In the genomic region with DNA sequence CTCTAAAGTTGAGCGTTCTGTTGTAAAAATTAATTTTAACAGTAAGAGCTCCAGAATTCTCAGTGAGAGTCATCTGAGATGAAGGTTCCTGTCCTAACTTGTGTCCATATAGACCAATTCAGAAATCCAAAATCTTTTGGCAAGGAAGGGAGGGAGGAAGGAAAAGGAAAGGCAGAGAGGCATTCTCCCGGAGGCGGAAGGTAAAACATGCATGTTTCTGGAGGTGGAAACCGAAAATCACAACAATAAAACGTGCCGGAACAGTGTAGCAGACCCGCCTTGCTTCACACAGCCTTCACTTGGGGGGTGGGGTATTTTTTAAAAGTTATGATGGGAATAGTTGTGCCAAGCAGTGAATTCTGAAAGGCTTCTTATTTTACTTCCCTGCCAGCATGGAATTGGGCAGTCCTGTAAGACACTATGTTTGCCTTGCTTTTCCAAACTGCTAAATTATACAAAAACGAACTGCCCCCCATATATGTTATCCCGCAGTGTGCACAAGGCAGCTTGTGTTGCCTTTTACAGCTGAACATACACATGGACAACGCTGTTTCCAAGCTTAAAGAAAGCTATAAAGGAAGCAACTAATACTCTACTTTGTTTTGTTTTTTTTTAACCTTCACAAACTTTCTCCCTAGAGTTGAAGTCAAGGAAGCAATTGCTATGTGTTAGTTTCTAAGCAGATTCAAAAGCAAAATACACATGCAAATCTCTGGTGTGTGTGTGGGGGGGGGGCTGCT, we compare ENCODE assay signal across 8 mouse cellular contexts. TPM values are rescaled to one million over a fixed set of nuclear protein-coding genes. Genes with fewer than 3 reads are reported as not detected.
DNase-seq lines count a peak whose midpoint lies in the region; ATAC-seq and TF ChIP-seq lines count a peak whose summit lies in the region.

No protein-coding gene starts in this region.

- no peaks in the 10 kb centered on the region for H3K36me3 ChIP-seq in kidney, adult 2 months (ENCODE audit: control insufficient read depth, insufficient read depth, low read length)
- no peaks in the 10 kb centered on the region; the same call in 1 of the 2 replicates for H3K36me3 ChIP-seq in embryonic facial prominence, embryonic 12.5 days
- H3K36me3 ChIP-seq in hindbrain, embryonic 15.5 days = no peaks in the 10 kb centered on the region
- no peaks in the 10 kb centered on the region for H3K36me3 ChIP-seq in midbrain, embryonic 15.5 days (replicated peaks)

- no peak for DNase-seq in kidney, adult 2 months
- DNase-seq in kidney, postnatal 10 days = no peak
- DNase-seq in urinary bladder, postnatal 4 days (ENCODE audit: low spot score in 2 of 2) = no peak
- no peak for DNase-seq in spleen, postnatal 14 days (ENCODE audit: low spot score in 2 of 2)
- no peak for DNase-seq in spleen, postnatal 4 days (ENCODE audit: low spot score in 2 of 2)

- no peak for TF ChIP-seq CTCF in kidney, adult 2 months (conservative IDR thresholded peaks at IDR 0.05; ENCODE audit: insufficient read depth, insufficient read length, low read depth, low read length)

- TF ChIP-seq POLR2A in kidney, adult 2 months (IDR thresholded peaks at IDR 0.05; ENCODE audit: low read depth, low read length) = no peak

- 27% methylated on average over 10 of the region's 10 CpGs for WGBS in kidney, adult 2 months
- under 1% methylated on average over 10 of the region's 10 CpGs for WGBS in embryonic facial prominence, embryonic 12.5 days
- 3% methylated on average over 10 of the region's 10 CpGs for WGBS in hindbrain, embryonic 15.5 days
- WGBS in midbrain, embryonic 15.5 days = 3% methylated on average over 10 of the region's 10 CpGs

- no peaks in the 10 kb centered on the region for H3K9me3 ChIP-seq in embryonic facial prominence, embryonic 12.5 days
- H3K9me3 ChIP-seq in hindbrain, embryonic 15.5 days = no peaks in the 10 kb centered on the region
- no peaks in the 10 kb centered on the region for H3K9me3 ChIP-seq in midbrain, embryonic 15.5 days

- H3K27ac ChIP-seq in kidney, adult 2 months (ENCODE audit: insufficient read depth, low read depth, low read length) = peak overlapping the region; percentile 10; the same call in 1 of the 2 replicates
- H3K27ac ChIP-seq in embryonic facial prominence, embryonic 12.5 days = peak overlapping the region; percentile 79
- H3K27ac ChIP-seq in hindbrain, embryonic 15.5 days (replicated peaks) = peak overlapping the region; percentile 100
- 0 out of 2 replicates have a peak overlapping the region, but pooled peaks have one; percentile 10 for H3K27ac ChIP-seq in midbrain, embryonic 15.5 days

- no peak for ATAC-seq in embryonic facial prominence, embryonic 12.5 days (ENCODE audit: insufficient number of reproducible peaks, insufficient read depth, low FRiP score, low TSS enrichment)
- ATAC-seq in hindbrain, embryonic 15.5 days (ENCODE audit: low FRiP score, low read depth) = no peak
- no peak for ATAC-seq in midbrain, embryonic 15.5 days (replicated peaks)

- no peaks in the 10 kb centered on the region for H3K4me1 ChIP-seq in kidney, adult 2 months (ENCODE audit: control insufficient read depth, insufficient read depth, low read length)
- peaks cover 14% of the 10 kb centered on the region for H3K4me1 ChIP-seq in embryonic facial prominence, embryonic 12.5 days
- H3K4me1 ChIP-seq in hindbrain, embryonic 15.5 days (replicated peaks) = peaks cover 20% of the 10 kb centered on the region
- H3K4me1 ChIP-seq in midbrain, embryonic 15.5 days = peaks cover 39% of the 10 kb centered on the region

- peak overlapping the region; percentile 50 for H3K4me3 ChIP-seq in kidney, adult 2 months (ENCODE audit: insufficient read depth, low read depth, low read length)
- peak overlapping the region; percentile 65 for H3K4me3 ChIP-seq in embryonic facial prominence, embryonic 12.5 days
- H3K4me3 ChIP-seq in hindbrain, embryonic 15.5 days = peak overlapping the region; percentile 89
- H3K4me3 ChIP-seq in midbrain, embryonic 15.5 days = peak overlapping the region; percentile 72

- H3K27me3 ChIP-seq in kidney, adult 2 months (replicated peaks; ENCODE audit: control insufficient read depth, insufficient read depth, low read length) = no peaks in the 10 kb centered on the region
- peaks cover 15% of the 10 kb centered on the region for H3K27me3 ChIP-seq in embryonic facial prominence, embryonic 12.5 days
- no peaks in the 10 kb centered on the region for H3K27me3 ChIP-seq in hindbrain, embryonic 15.5 days
- peaks cover 17% of the 10 kb centered on the region; the same call in 1 of the 2 replicates for H3K27me3 ChIP-seq in midbrain, embryonic 15.5 days (replicated peaks)

- peak overlapping the region; percentile 80 for H3K4me2 ChIP-seq in embryonic facial prominence, embryonic 12.5 days (replicated peaks)
- peak overlapping the region; percentile 95 for H3K4me2 ChIP-seq in hindbrain, embryonic 15.5 days
- peak overlapping the region; percentile 95 for H3K4me2 ChIP-seq in midbrain, embryonic 15.5 days

- peak overlapping the region; percentile 85 for H3K9ac ChIP-seq in embryonic facial prominence, embryonic 12.5 days
- peak overlapping the region; percentile 98 for H3K9ac ChIP-seq in hindbrain, embryonic 15.5 days
- peak overlapping the region; percentile 56 for H3K9ac ChIP-seq in midbrain, embryonic 15.5 days

RNA-seq across cellular contexts. Expression of gene Meis1, which starts 2.1 kb away (rescaled TPM):
- polyA plus RNA-seq in kidney, adult 2 months (2012; rRNA removed) = 6.2 TPM in 2 replicates
- 108 and 113 TPM in 2 replicates for polyA plus RNA-seq in embryonic facial prominence, embryonic 12.5 days (2016; fragmentation: Nextera tagmentation; extraction: Ambion mirVana)
- 159 and 178 TPM in 2 replicates for polyA plus RNA-seq in hindbrain, embryonic 15.5 days (2015; fragmentation: Nextera tagmentation; extraction: Ambion mirVana)
- 38.5 and 43.1 TPM in 2 replicates for polyA plus RNA-seq in midbrain, embryonic 15.5 days (2015; fragmentation: Nextera tagmentation; extraction: Ambion mirVana)

Comparison
In these comparisons a context has a peak if more than half of its experiments do, and no peak if none do; other contexts are left out.
1. H3K27ac ChIP-seq: peak in every context shown above with its lines; median percentile 100 in hindbrain, embryonic 15.5 days; 79 in embryonic facial prominence, embryonic 12.5 days; 10 in kidney, adult 2 months; 10 in midbrain, embryonic 15.5 days.